Mouse (Mus musculus): Measurements from ENCODE around the gene Tapbp. TPM values are rescaled to one million over a fixed set of nuclear protein-coding genes. Genes with fewer than 3 reads are reported as not detected.

The Tapbp gene
- polyA plus RNA-seq, 1 experiment: 28.5 TPM

- Histone ChIP-seq H3K27ac (ENCODE audit: insufficient read depth, low read length) (no peak overlapping the region), H3K27me3 (ENCODE audit: control insufficient read depth, insufficient read depth, low read length) (no peaks in the 10 kb centered on the region), H3K4me3 (replicated peaks; ENCODE audit: insufficient read depth, low read depth, low read length) (no peak overlapping the region), H3K4me1 (ENCODE audit: control insufficient read depth, insufficient read depth, low read length) (peaks cover 11% of the 10 kb centered on the region)
- 57% methylated on average over 13 of the region's 13 CpGs for WGBS
- TF ChIP-seq CTCF (IDR thresholded peaks at IDR 0.05; ENCODE audit: borderline replicate concordance, insufficient read depth, low read depth, low read length) (no peak), POLR2A (IDR thresholded peaks at IDR 0.05; ENCODE audit: borderline replicate concordance, insufficient read depth, low read length) (no peak)
- peak in 1 of 2 experiments; percentile 28 for DNase-seq
These were observed 719 bp upstream of the Tapbp start for GRCm38 (mm10) chr17:33914969-33915391.

- Histone ChIP-seq H3K27me3 (ENCODE audit: control insufficient read depth, insufficient read depth, low read length) (no peaks in the 10 kb centered on the region), H3K27ac (ENCODE audit: insufficient read depth, low read length) (no peak overlapping the region), H3K4me3 (replicated peaks; ENCODE audit: insufficient read depth, low read depth, low read length) (peak overlapping the region; percentile 68), H3K4me1 (ENCODE audit: control insufficient read depth, insufficient read depth, low read length) (peaks cover 11% of the 10 kb centered on the region)
- no peak for TF ChIP-seq POLR2A (IDR thresholded peaks at IDR 0.05; ENCODE audit: borderline replicate concordance, insufficient read depth, low read length)
- TF ChIP-seq CTCF (IDR thresholded peaks at IDR 0.05; ENCODE audit: borderline replicate concordance, insufficient read depth, low read depth, low read length): no peak
- 1% methylated on average over 15 of the region's 20 CpGs for WGBS
- DNase-seq: peak in 1 of 2 experiments; percentile 57
These were observed 595 bp downstream of the Tapbp start for GRCm38 (mm10) chr17:33916294-33916693.

GRCm38 (mm10) chr17:33916847-33917655, 1.4 kb downstream of the Tapbp start:
- whole genome bisulfite sequencing: 56% methylated on average over 31 of the region's 31 CpGs
- H3K4me3 ChIP-seq (replicated peaks; ENCODE audit: insufficient read depth, low read depth, low read length): peak overlapping the region; percentile 68
- TF ChIP-seq POLR2A (IDR thresholded peaks at IDR 0.05; ENCODE audit: borderline replicate concordance, insufficient read depth, low read length) (no peak), CTCF (IDR thresholded peaks at IDR 0.05; ENCODE audit: borderline replicate concordance, insufficient read depth, low read depth, low read length) (no peak)
- DNase-seq: peak in 1 of 2 experiments; percentile 42
- no peak overlapping the region for H3K27ac ChIP-seq (ENCODE audit: insufficient read depth, low read length)
- no peaks in the 10 kb centered on the region for H3K27me3 ChIP-seq (ENCODE audit: control insufficient read depth, insufficient read depth, low read length)
- peaks cover 11% of the 10 kb centered on the region for H3K4me1 ChIP-seq (ENCODE audit: control insufficient read depth, insufficient read depth, low read length)

GRCm38 (mm10) chr17:33917656-33918292, 2.1 kb downstream of the Tapbp start:
- H3K4me1 ChIP-seq (ENCODE audit: control insufficient read depth, insufficient read depth, low read length): peaks cover 11% of the 10 kb centered on the region
- no peak for TF ChIP-seq POLR2A (IDR thresholded peaks at IDR 0.05; ENCODE audit: borderline replicate concordance, insufficient read depth, low read length)
- no peak for TF ChIP-seq CTCF (IDR thresholded peaks at IDR 0.05; ENCODE audit: borderline replicate concordance, insufficient read depth, low read depth, low read length)
- WGBS: 75% methylated on average over 18 of the region's 18 CpGs
- DNase-seq: peak in 1 of 2 experiments; percentile 15
- H3K4me3 ChIP-seq (replicated peaks; ENCODE audit: insufficient read depth, low read depth, low read length): no peak overlapping the region
- no peak overlapping the region for H3K27ac ChIP-seq (ENCODE audit: insufficient read depth, low read length)
- H3K27me3 ChIP-seq (ENCODE audit: control insufficient read depth, insufficient read depth, low read length): no peaks in the 10 kb centered on the region

GRCm38 (mm10) chr17:33918293-33919203, 2.8 kb downstream of the Tapbp start:
- H3K4me3 ChIP-seq (replicated peaks; ENCODE audit: insufficient read depth, low read depth, low read length): peak overlapping the region; percentile 98
- peaks cover 11% of the 10 kb centered on the region for H3K4me1 ChIP-seq (ENCODE audit: control insufficient read depth, insufficient read depth, low read length)
- peak; percentile 22 to 27 for DNase-seq
- H3K27me3 ChIP-seq (ENCODE audit: control insufficient read depth, insufficient read depth, low read length): no peaks in the 10 kb centered on the region
- TF ChIP-seq POLR2A (IDR thresholded peaks at IDR 0.05; ENCODE audit: borderline replicate concordance, insufficient read depth, low read length) (no peak), CTCF (IDR thresholded peaks at IDR 0.05; ENCODE audit: borderline replicate concordance, insufficient read depth, low read depth, low read length) (no peak)
- H3K27ac ChIP-seq (ENCODE audit: insufficient read depth, low read length): no peak overlapping the region
- 51% methylated on average over 37 of the region's 37 CpGs for WGBS

- peak overlapping the region; percentile 26 for H3K27ac ChIP-seq (ENCODE audit: insufficient read depth, low read length)
- 1% methylated on average over 52 of the region's 52 CpGs for WGBS
These were observed 3.9 kb downstream of the Tapbp start for GRCm38 (mm10) chr17:33919351-33920281.

More at GRCm38 (mm10) chr17:33919351-33920281, 3.9 kb downstream of the Tapbp start:
- Histone ChIP-seq H3K27me3 (ENCODE audit: control insufficient read depth, insufficient read depth, low read length) (no peaks in the 10 kb centered on the region), H3K4me3 (replicated peaks; ENCODE audit: insufficient read depth, low read depth, low read length) (peak overlapping the region; percentile 98), H3K4me1 (ENCODE audit: control insufficient read depth, insufficient read depth, low read length) (peaks cover 11% of the 10 kb centered on the region)
- TF ChIP-seq POLR2A (IDR thresholded peaks at IDR 0.05; ENCODE audit: borderline replicate concordance, insufficient read depth, low read length): no peak
- TF ChIP-seq CTCF (IDR thresholded peaks at IDR 0.05; ENCODE audit: borderline replicate concordance, insufficient read depth, low read depth, low read length): 0 out of 2 replicates have a peak, but pooled peaks have one; percentile 26
- peak; percentile 68 to 69 for DNase-seq

Measured in cerebellum, adult 2 months (tissue).